Mouse (Mus musculus) embryonic facial prominence, embryonic 13.5 days (tissue): ENCODE measurements at regions not wholly inside any gene's neighbourhood (a gene's known extent, or its start where the extent isn't known, plus 50 kb on each side); places are given as distances from the start of the nearest gene placed in this dataset.
"Not testable (repeated sequence)": the region's sequence is repeated elsewhere in the genome, so short reads cannot be mapped to it uniquely, and the experiment has no call there.

ENCODE experiments used
- ATAC-seq: fragments of 200-750 bp; cut with Nextera tagmentation; 2 replicates; pipeline ENCODE4 v1.8.0; 2017; ENCODE audit warnings: low read depth; ENCODE audit not compliant: insufficient number of reproducible peaks, insufficient read depth, low FRiP score, low TSS enrichment
- H3K27ac ChIP-seq: fragments of 300-500 bp; sonication (generic); 2 replicates; pipeline ENCODE4 v1.5.1; 2015; ENCODE audit warnings: moderate library complexity, mild to moderate bottlenecking, inconsistent platforms
- H3K27me3 ChIP-seq: fragments of 300-500 bp; sonication (generic); 2 replicates; pipeline ENCODE4 v1.6.1; 2015; ENCODE audit warnings: mild to moderate bottlenecking, inconsistent platforms
- H3K36me3 ChIP-seq: fragments of 300-500 bp; sonication (generic); 2 replicates; pipeline ENCODE4 v1.6.1; 2015; ENCODE audit warnings: mild to moderate bottlenecking, inconsistent platforms
- H3K4me1 ChIP-seq: fragments of 300-500 bp; sonication (generic); 2 replicates; pipeline ENCODE4 v1.6.1; 2015; ENCODE audit warnings: inconsistent platforms
- H3K4me2 ChIP-seq: fragments of 300-500 bp; sonication (generic); 2 replicates; pipeline ENCODE4 v1.6.1; 2015; ENCODE audit warnings: moderate library complexity, mild to moderate bottlenecking, inconsistent platforms
- H3K4me3 ChIP-seq: fragments of 300-500 bp; sonication (generic); 2 replicates; pipeline ENCODE4 v1.5.1; 2015; ENCODE audit warnings: mild to moderate bottlenecking, inconsistent platforms
- H3K9ac ChIP-seq: fragments of 300-500 bp; sonication (generic); 2 replicates; pipeline ENCODE4 v1.6.1; 2015; ENCODE audit warnings: mild to moderate bottlenecking, inconsistent platforms
- H3K9me3 ChIP-seq: fragments of 300-500 bp; sonication (generic); 2 replicates; pipeline ENCODE4 v1.6.1; 2016; ENCODE audit warnings: inconsistent platforms
- WGBS: fragments of 180-500 bp; shearing (Covaris S2); methylation state at CpG from one replicate; pipeline ENCODE4 v1.1.7; 2015; ENCODE audit warnings: mixed read lengths; 5-methylcytosine and 5-hydroxymethylcytosine counted together

DNA sequence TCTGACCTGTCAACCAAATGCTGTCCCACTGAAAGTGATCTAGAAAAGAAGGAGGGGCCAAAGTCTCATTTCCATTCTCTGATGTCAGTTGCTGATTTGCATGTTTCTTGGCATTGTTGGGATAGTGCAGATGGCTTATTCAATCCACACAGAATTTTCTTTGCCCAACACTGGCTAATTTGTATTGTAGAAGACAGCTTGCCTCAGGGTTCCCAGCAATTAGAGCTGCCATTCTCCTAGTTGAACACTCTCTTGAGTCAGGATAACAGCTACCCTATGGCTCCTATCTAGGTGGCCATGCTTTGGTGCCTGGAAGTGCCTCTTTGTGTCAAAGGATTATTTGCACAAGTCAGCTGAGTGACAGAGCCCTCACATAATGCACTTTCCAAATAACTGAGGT, 569.0 kb downstream of the Lrriq3 start:
- no peaks in the 10 kb centered on the region for H3K9me3 ChIP-seq
- no peak overlapping the region for H3K9ac ChIP-seq
- no peak overlapping the region for H3K4me3 ChIP-seq
- H3K36me3 ChIP-seq, result no peaks in the 10 kb centered on the region
- H3K4me2 ChIP-seq, result no peak overlapping the region
- no peak for ATAC-seq
- no peaks in the 10 kb centered on the region for H3K4me1 ChIP-seq
- no peaks in the 10 kb centered on the region for H3K27me3 ChIP-seq
- no peak overlapping the region for H3K27ac ChIP-seq

DNA sequence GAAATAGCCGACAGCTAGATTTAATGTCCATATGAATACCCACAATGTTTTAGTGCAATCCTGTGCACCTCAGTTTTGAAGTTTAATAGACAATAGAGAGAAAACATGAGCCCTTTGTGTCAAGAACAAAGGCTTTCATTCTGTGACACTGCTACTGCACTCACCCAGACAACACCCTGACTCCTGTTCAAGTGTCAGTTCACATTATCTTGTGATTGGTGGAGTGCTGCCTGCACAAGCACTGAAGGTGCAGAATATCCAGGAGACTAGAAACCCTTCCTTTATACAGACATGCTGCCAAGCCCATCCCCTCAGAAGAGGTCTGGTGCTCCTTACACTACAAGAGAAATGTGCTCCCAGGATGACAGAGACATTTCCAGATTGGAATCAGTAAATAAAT, 579.3 kb downstream of the Lrriq3 start:
- Histone ChIP-seq H3K27me3 (no peaks in the 10 kb centered on the region), H3K36me3 (no peaks in the 10 kb centered on the region), H3K4me1 (no peaks in the 10 kb centered on the region), H3K9ac (no peak overlapping the region), H3K27ac (no peak overlapping the region), H3K4me3 (no peak overlapping the region), H3K4me2 (no peak overlapping the region), H3K9me3 (no peaks in the 10 kb centered on the region)
- 76% methylated on average over 1 of the region's 1 CpGs for WGBS
- ATAC-seq, result no peak

DNA sequence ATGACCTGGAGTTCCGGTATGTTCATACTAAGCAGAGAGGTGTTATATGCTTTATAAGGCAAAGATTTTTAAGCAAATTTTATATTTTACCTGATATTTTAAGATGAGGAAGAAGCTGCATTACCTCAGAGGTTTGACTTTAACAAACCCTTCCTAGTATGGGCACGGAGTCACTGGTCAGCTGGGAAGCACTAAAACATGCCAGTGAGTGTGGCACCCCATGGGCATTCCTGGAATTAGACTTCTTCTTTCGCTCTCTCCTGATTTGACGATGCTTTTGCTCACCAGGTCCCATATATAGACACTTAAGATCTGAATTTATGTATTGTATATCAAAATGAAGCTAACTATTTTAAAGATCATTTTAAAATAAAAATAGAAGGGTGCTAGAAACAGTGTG, 587.0 kb downstream of the Lrriq3 start:
- H3K27ac ChIP-seq, result no peak overlapping the region
- no peaks in the 10 kb centered on the region for H3K9me3 ChIP-seq
- no peaks in the 10 kb centered on the region for H3K36me3 ChIP-seq
- H3K9ac ChIP-seq, result no peak overlapping the region
- H3K27me3 ChIP-seq, result no peaks in the 10 kb centered on the region
- no peak overlapping the region for H3K4me2 ChIP-seq
- WGBS, result 85% methylated on average over 4 of the region's 4 CpGs
- ATAC-seq, result no peak
- H3K4me1 ChIP-seq, result no peaks in the 10 kb centered on the region
- no peak overlapping the region for H3K4me3 ChIP-seq

DNA sequence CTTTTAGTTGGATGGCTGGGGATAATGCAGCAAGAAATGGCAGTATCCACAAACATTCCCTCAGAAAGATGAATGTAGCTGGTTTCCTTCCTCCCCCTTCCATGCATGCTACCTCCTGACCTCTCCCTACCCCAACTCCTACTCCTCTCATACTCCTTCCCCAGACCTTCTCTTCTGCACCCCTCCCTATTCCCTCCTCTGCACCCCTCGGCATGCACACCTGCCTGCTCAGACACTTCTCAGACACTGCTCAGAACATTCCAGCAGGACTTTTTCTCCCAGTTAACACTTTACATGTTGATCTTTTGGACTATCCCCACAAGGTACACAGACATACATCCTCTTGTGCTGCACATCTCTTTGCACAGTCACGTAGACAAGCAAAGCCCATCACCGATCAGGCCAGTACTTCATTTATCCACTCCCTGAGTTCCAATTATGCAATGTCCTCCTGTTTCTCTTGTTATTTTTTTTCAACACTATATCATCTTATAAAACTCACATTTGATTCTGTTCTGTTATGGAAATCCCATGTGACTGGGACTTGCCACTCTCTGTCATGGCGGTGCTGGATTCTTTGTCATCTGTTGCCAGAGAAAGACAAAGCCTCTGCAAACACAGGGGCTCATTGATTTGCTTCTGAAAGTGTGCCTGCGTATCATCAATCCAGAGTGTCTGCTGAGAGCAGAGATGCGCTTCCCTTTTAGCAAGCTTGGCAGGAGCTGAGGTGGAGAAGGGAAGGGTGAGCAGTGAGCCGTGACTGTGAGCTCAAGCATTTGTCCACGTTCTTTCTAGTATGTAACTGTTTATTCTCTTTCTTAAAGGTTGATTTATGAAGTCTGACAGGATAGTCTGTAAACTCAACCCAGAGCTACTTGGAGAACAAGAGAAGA, 589.9 kb downstream of the Lrriq3 start:
- no peak overlapping the region for H3K27ac ChIP-seq
- no peaks in the 10 kb centered on the region for H3K4me1 ChIP-seq
- no peak for ATAC-seq
- H3K9me3 ChIP-seq, result no peaks in the 10 kb centered on the region
- H3K4me2 ChIP-seq, result no peak overlapping the region
- no peaks in the 10 kb centered on the region for H3K36me3 ChIP-seq
- no peak overlapping the region for H3K9ac ChIP-seq
- H3K4me3 ChIP-seq, result no peak overlapping the region
- 65% methylated on average over 8 of the region's 8 CpGs for WGBS
- H3K27me3 ChIP-seq, result no peaks in the 10 kb centered on the region

DNA sequence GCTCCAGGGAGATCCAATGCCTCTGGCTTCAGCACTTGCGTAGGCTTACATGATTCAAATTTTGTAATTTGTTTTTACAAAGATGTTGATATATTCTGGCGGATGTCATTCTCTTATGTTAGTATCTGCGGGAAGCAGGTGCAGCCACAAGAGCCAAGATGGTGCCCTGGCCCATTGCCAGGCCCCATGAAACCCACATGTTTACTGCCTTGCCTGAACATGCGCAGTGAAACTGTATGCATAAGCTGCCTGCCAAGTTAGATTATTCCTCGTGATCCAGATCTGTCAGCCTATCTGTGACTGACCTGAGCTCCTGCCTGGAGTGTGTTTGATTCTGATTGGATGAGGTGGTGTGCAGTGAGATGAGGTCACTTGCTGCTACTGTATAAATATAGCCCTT, 595.1 kb downstream of the Lrriq3 start:
- H3K4me2 ChIP-seq, result no peak overlapping the region
- no peak overlapping the region for H3K4me3 ChIP-seq
- no peak for ATAC-seq
- 74% methylated on average over 5 of the region's 5 CpGs for WGBS
- no peak overlapping the region for H3K9ac ChIP-seq
- H3K4me1 ChIP-seq, result no peaks in the 10 kb centered on the region
- no peaks in the 10 kb centered on the region for H3K27me3 ChIP-seq
- no peaks in the 10 kb centered on the region for H3K36me3 ChIP-seq
- no peak overlapping the region for H3K27ac ChIP-seq
- H3K9me3 ChIP-seq, result no peaks in the 10 kb centered on the region

DNA sequence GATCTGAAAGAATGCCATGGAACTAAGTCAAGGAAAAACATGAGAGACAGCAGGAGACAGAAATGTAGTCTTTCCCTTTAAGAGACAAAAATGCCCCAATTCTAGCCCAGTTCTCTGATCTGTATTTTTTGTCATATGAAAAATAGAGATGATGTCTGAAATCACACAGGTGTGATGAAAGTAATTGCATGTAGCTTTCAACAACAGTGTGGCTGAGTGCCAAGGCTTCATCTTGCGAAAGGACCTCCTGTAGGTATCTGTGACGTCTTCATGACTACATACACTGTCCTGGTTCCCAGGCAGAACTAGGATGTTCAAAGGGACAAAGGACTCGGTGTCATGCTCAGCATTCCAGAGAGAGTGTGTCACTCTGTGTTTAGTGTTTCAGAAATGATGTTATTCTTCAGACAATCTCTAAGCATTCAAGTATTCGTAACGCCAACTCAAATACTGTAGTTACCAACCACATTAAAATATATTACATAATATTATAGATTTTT, 629.8 kb downstream of the Lrriq3 start:
- H3K9me3 ChIP-seq, result no peaks in the 10 kb centered on the region
- WGBS, result 80% methylated on average over 5 of the region's 5 CpGs
- no peak for ATAC-seq
- no peak overlapping the region for H3K27ac ChIP-seq
- H3K36me3 ChIP-seq, result no peaks in the 10 kb centered on the region
- H3K4me3 ChIP-seq, result no peak overlapping the region
- H3K27me3 ChIP-seq, result no peaks in the 10 kb centered on the region
- H3K4me1 ChIP-seq, result no peaks in the 10 kb centered on the region
- no peak overlapping the region for H3K9ac ChIP-seq
- H3K4me2 ChIP-seq, result no peak overlapping the region

DNA sequence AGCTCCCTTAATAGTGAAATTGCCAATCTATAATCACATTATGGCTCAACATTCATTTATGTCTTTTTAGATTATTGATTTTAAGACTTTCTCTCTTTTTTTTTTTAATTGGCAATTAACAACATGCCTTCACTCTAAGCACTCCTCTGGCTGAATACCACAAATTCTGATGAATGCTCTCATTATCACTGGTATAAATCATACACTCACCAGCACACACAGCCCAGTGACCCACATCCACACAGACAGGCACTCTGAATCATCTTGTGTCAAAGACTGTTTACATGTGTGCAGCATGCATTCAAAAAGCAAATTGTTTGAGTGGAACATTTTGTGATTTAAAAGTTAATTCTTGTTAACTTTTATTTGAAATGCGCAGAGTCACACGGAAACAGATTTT, 649.2 kb downstream of the Lrriq3 start:
- 90% methylated on average over 2 of the region's 2 CpGs for WGBS
- H3K4me2 ChIP-seq, result no peak overlapping the region
- no peaks in the 10 kb centered on the region for H3K36me3 ChIP-seq
- no peak overlapping the region for H3K27ac ChIP-seq
- no peaks in the 10 kb centered on the region for H3K4me1 ChIP-seq
- H3K9ac ChIP-seq, result no peak overlapping the region
- no peak for ATAC-seq
- no peaks in the 10 kb centered on the region for H3K9me3 ChIP-seq
- no peaks in the 10 kb centered on the region for H3K27me3 ChIP-seq
- no peak overlapping the region for H3K4me3 ChIP-seq

DNA sequence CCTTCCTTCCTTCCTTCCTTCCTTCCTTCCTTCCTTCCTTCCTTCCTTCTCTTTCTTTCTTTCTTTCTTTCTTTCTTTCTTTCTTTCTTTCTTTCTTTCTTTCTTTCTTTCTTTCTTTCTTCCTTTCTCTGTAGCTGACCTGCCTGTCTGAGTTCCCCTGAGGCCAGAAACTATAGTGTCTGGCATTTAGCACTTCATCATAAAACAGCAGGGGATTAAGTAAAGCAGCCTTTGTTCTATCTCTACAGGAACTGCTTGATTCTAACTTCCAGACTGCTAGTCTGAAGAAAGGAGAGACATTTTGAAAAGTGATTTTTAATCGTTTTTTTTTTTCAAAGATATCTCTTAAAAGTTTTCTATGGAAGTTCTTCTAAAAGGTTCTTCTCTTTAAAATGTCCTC, 653.4 kb downstream of the Lrriq3 start:
- not testable (repeated sequence) for ATAC-seq, H3K36me3 ChIP-seq, H3K4me3 ChIP-seq, H3K4me1 ChIP-seq, H3K27ac ChIP-seq, H3K27me3 ChIP-seq, H3K4me2 ChIP-seq, H3K9me3 ChIP-seq, H3K9ac ChIP-seq
- 35% methylated on average over 1 of the region's 1 CpGs for WGBS

DNA sequence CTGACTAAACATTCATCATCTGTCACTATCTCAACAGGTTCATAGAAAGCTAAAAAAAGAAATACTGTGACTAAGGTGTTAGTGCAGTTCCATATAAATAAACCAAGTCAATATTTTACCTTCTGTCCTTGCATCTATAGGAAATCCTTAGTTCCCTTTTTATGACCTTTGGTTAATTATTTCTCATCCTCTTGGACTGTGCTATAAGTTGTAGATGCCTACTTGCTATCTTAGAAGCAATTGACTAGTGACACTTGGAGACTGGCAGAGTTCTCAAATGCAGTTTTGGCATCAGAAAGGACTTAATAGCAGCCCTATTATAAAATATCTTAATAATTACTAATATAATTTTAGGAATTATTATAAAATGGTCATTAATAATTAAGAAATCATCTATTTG, 654.3 kb downstream of the Lrriq3 start:
- no peak overlapping the region for H3K9ac ChIP-seq
- no peak overlapping the region for H3K4me3 ChIP-seq
- no peaks in the 10 kb centered on the region for H3K36me3 ChIP-seq
- H3K4me2 ChIP-seq, result no peak overlapping the region
- no peak overlapping the region for H3K27ac ChIP-seq
- H3K4me1 ChIP-seq, result no peaks in the 10 kb centered on the region
- H3K9me3 ChIP-seq, result no peaks in the 10 kb centered on the region
- no peak for ATAC-seq
- H3K27me3 ChIP-seq, result no peaks in the 10 kb centered on the region

DNA sequence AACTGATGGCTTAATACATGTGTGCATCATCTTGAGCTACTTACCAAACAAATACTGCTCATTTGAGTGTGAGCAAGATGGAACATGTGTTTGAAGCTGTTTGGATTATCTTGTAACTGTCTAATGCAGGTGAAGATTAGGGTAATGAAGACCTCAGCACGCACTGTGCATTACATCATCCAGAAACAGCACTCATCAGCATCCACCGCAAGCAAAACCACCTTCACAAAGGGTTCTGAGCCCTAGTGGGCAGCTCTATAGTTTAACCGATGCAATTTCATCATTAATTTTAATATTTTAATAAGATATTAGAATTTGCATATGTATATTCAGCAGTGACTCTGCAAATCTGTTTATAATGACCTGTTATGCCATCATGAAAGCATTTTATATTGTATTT, 664.1 kb downstream of the Lrriq3 start:
- H3K36me3 ChIP-seq, result no peaks in the 10 kb centered on the region
- no peak for ATAC-seq
- no peaks in the 10 kb centered on the region for H3K9me3 ChIP-seq
- no peak overlapping the region for H3K27ac ChIP-seq
- no peaks in the 10 kb centered on the region for H3K27me3 ChIP-seq
- H3K4me2 ChIP-seq, result no peak overlapping the region
- H3K4me1 ChIP-seq, result no peaks in the 10 kb centered on the region
- 87% methylated on average over 3 of the region's 3 CpGs for WGBS
- H3K4me3 ChIP-seq, result no peak overlapping the region
- H3K9ac ChIP-seq, result no peak overlapping the region

DNA sequence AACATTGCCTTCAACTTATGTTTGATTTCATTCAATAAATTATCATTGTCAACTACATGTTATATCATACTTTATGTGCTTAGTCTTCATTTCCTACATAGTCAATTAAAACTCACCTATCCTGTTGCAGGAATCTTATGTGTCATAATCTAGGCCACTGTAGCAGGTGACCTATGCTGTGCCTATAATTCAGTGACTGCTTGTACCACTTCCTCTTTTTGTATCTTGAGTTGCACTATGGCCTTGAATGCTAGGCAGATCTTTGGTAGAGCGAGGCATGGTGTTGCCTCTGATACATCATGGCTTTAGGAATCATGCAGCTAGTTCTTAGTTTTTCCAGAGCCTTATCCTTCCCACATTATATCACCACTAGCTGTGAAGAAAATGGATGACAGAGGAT, 682.8 kb downstream of the Lrriq3 start:
- Histone ChIP-seq H3K4me3 (no peak overlapping the region), H3K27me3 (no peaks in the 10 kb centered on the region), H3K4me1 (no peaks in the 10 kb centered on the region), H3K9ac (no peak overlapping the region), H3K9me3 (no peaks in the 10 kb centered on the region), H3K4me2 (no peak overlapping the region), H3K27ac (no peak overlapping the region), H3K36me3 (no peaks in the 10 kb centered on the region)
- WGBS, result 79% methylated on average over 1 of the region's 1 CpGs
- no peak for ATAC-seq

DNA sequence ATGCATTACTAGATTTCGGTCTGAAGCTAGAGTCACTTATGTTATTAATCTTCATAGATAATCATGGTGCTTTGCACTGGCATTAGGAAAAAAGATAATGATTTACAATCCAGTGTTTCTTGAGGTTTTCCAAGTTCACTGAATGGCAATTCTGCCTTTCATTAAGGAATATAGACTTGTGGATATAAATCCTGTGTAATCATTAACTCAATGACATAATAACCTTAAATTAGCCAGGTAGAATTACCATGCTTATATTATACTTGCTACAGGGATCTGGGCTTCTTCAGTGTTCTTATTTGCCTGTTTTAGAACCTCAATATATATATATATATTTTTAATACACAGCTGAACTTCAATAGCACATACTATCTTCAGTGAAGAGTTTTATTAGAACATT, 683.8 kb downstream of the Lrriq3 start:
- Histone ChIP-seq H3K4me3 (no peak overlapping the region), H3K27ac (no peak overlapping the region), H3K27me3 (no peaks in the 10 kb centered on the region), H3K9ac (no peak overlapping the region), H3K36me3 (no peaks in the 10 kb centered on the region), H3K4me2 (no peak overlapping the region), H3K4me1 (no peaks in the 10 kb centered on the region), H3K9me3 (no peaks in the 10 kb centered on the region)
- ATAC-seq, result no peak
- 66% methylated on average over 1 of the region's 1 CpGs for WGBS
